Mouse (Mus musculus): ENCODE results near the gene Ankrd44. TPM values are rescaled to one million over a fixed set of nuclear protein-coding genes. Genes with fewer than 3 reads are reported as not detected.

Ankrd44 gene
- polyA plus RNA-seq, 1 experiment from 2014 or later = 16.0 TPM

GRCm38 (mm10) chr1:54855970-54856369 is 70.2 kb downstream of the Ankrd44 start:
- Histone ChIP-seq H3K27ac (ENCODE audit: low read depth) (no peak overlapping the region), H3K27me3 (replicated peaks; ENCODE audit: control insufficient read depth, insufficient read depth, low read length) (no peaks in the 10 kb centered on the region), H3K4me2 (ENCODE audit: low read length) (no peak overlapping the region), H3K9ac (ENCODE audit: low read length) (no peak overlapping the region), H3K4me3 (ENCODE audit: low read depth, low read length) (no peak overlapping the region), H3K36me3 (ENCODE audit: control insufficient read depth, insufficient read depth, low read length) (no peaks in the 10 kb centered on the region), H3K9me3 (ENCODE audit: control insufficient read depth, low read length) (no peaks in the 10 kb centered on the region), H3K4me1 (replicated peaks; ENCODE audit: control insufficient read depth, insufficient read depth, low read length) (no peaks in the 10 kb centered on the region)
- WGBS = 83% methylated on average over 3 of the region's 3 CpGs
- ATAC-seq (replicated peaks; ENCODE audit: low FRiP score, low TSS enrichment, low read depth) = no peak
- DNase-seq (ENCODE audit: low spot score) = no peak

GRCm38 (mm10) chr1:54854388-54854787 is 71.8 kb downstream of the Ankrd44 start:
- Histone ChIP-seq H3K4me2 (ENCODE audit: low read length) (no peak overlapping the region), H3K4me3 (ENCODE audit: low read depth, low read length) (no peak overlapping the region), H3K4me1 (replicated peaks; ENCODE audit: control insufficient read depth, insufficient read depth, low read length) (peaks cover 4% of the 10 kb centered on the region; the same call in 1 of the 2 replicates), H3K27ac (ENCODE audit: low read depth) (no peak overlapping the region), H3K36me3 (ENCODE audit: control insufficient read depth, insufficient read depth, low read length) (no peaks in the 10 kb centered on the region), H3K9me3 (ENCODE audit: control insufficient read depth, low read length) (no peaks in the 10 kb centered on the region), H3K9ac (ENCODE audit: low read length) (no peak overlapping the region), H3K27me3 (replicated peaks; ENCODE audit: control insufficient read depth, insufficient read depth, low read length) (no peaks in the 10 kb centered on the region)
- ATAC-seq (replicated peaks; ENCODE audit: low FRiP score, low TSS enrichment, low read depth) (no peak), DNase-seq (ENCODE audit: low spot score) (no peak)
- 82% methylated on average over 1 of the region's 1 CpGs for WGBS

- no peak for DNase-seq (ENCODE audit: low spot score)
- H3K36me3 ChIP-seq (ENCODE audit: control insufficient read depth, insufficient read depth, low read length) = no peaks in the 10 kb centered on the region
- H3K9me3 ChIP-seq (ENCODE audit: control insufficient read depth, low read length) = no peaks in the 10 kb centered on the region
- no peaks in the 10 kb centered on the region for H3K27me3 ChIP-seq (replicated peaks; ENCODE audit: control insufficient read depth, insufficient read depth, low read length)
- H3K9ac ChIP-seq (ENCODE audit: low read length) = no peak overlapping the region
- WGBS = 76% methylated on average over 11 of the region's 11 CpGs
- peaks cover 4% of the 10 kb centered on the region; the same call in 1 of the 2 replicates for H3K4me1 ChIP-seq (replicated peaks; ENCODE audit: control insufficient read depth, insufficient read depth, low read length)
- H3K4me2 ChIP-seq (ENCODE audit: low read length) = no peak overlapping the region
- no peak overlapping the region for H3K4me3 ChIP-seq (ENCODE audit: low read depth, low read length)
- ATAC-seq (replicated peaks; ENCODE audit: low FRiP score, low TSS enrichment, low read depth) = no peak
- no peak overlapping the region for H3K27ac ChIP-seq (ENCODE audit: low read depth)
These were observed 72.7 kb downstream of the Ankrd44 start for GRCm38 (mm10) chr1:54853311-54854000.

- Histone ChIP-seq H3K27ac (ENCODE audit: low read depth) (no peak overlapping the region), H3K36me3 (ENCODE audit: control insufficient read depth, insufficient read depth, low read length) (no peaks in the 10 kb centered on the region), H3K9me3 (ENCODE audit: control insufficient read depth, low read length) (no peaks in the 10 kb centered on the region), H3K27me3 (replicated peaks; ENCODE audit: control insufficient read depth, insufficient read depth, low read length) (no peaks in the 10 kb centered on the region), H3K4me1 (replicated peaks; ENCODE audit: control insufficient read depth, insufficient read depth, low read length) (peaks cover 4% of the 10 kb centered on the region; the same call in 1 of the 2 replicates), H3K4me3 (ENCODE audit: low read depth, low read length) (no peak overlapping the region), H3K9ac (ENCODE audit: low read length) (no peak overlapping the region), H3K4me2 (ENCODE audit: low read length) (no peak overlapping the region)
- ATAC-seq (replicated peaks; ENCODE audit: low FRiP score, low TSS enrichment, low read depth) = no peak
- WGBS = 57% methylated on average over 9 of the region's 9 CpGs
- no peak for DNase-seq (ENCODE audit: low spot score)
These were observed 74.6 kb downstream of the Ankrd44 start for GRCm38 (mm10) chr1:54851610-54852009.

GRCm38 (mm10) chr1:54850077-54850476 is 76.1 kb downstream of the Ankrd44 start:
- Histone ChIP-seq H3K36me3 (ENCODE audit: control insufficient read depth, insufficient read depth, low read length) (no peaks in the 10 kb centered on the region), H3K9ac (ENCODE audit: low read length) (no peak overlapping the region), H3K4me2 (ENCODE audit: low read length) (no peak overlapping the region), H3K9me3 (ENCODE audit: control insufficient read depth, low read length) (no peaks in the 10 kb centered on the region), H3K27me3 (replicated peaks; ENCODE audit: control insufficient read depth, insufficient read depth, low read length) (no peaks in the 10 kb centered on the region), H3K4me1 (replicated peaks; ENCODE audit: control insufficient read depth, insufficient read depth, low read length) (peaks cover 4% of the 10 kb centered on the region; the same call in 1 of the 2 replicates), H3K4me3 (ENCODE audit: low read depth, low read length) (no peak overlapping the region), H3K27ac (ENCODE audit: low read depth) (no peak overlapping the region)
- ATAC-seq (replicated peaks; ENCODE audit: low FRiP score, low TSS enrichment, low read depth) (no peak), DNase-seq (ENCODE audit: low spot score) (no peak)
- WGBS = 38% methylated on average over 8 of the region's 8 CpGs

- H3K36me3 ChIP-seq (ENCODE audit: control insufficient read depth, insufficient read depth, low read length) = no peaks in the 10 kb centered on the region
- no peaks in the 10 kb centered on the region for H3K9me3 ChIP-seq (ENCODE audit: control insufficient read depth, low read length)
- H3K9ac ChIP-seq (ENCODE audit: low read length) = no peak overlapping the region
- no peaks in the 10 kb centered on the region for H3K27me3 ChIP-seq (replicated peaks; ENCODE audit: control insufficient read depth, insufficient read depth, low read length)
- peaks cover 4% of the 10 kb centered on the region; the same call in 1 of the 2 replicates for H3K4me1 ChIP-seq (replicated peaks; ENCODE audit: control insufficient read depth, insufficient read depth, low read length)
- no peak overlapping the region for H3K4me2 ChIP-seq (ENCODE audit: low read length)
- ATAC-seq (replicated peaks; ENCODE audit: low FRiP score, low TSS enrichment, low read depth) (no peak), DNase-seq (ENCODE audit: low spot score) (no peak)
- WGBS = 84% methylated on average over 1 of the region's 1 CpGs
- no peak overlapping the region for H3K4me3 ChIP-seq (ENCODE audit: low read depth, low read length)
- no peak overlapping the region for H3K27ac ChIP-seq (ENCODE audit: low read depth)
These were observed 78.9 kb downstream of the Ankrd44 start for GRCm38 (mm10) chr1:54847238-54847637.

GRCm38 (mm10) chr1:54846346-54847000 is 79.7 kb downstream of the Ankrd44 start:
- DNase-seq (ENCODE audit: low spot score) (no peak), ATAC-seq (replicated peaks; ENCODE audit: low FRiP score, low TSS enrichment, low read depth) (no peak)
- H3K36me3 ChIP-seq (ENCODE audit: control insufficient read depth, insufficient read depth, low read length) = no peaks in the 10 kb centered on the region
- H3K4me2 ChIP-seq (ENCODE audit: low read length) = no peak overlapping the region
- no peaks in the 10 kb centered on the region for H3K9me3 ChIP-seq (ENCODE audit: control insufficient read depth, low read length)
- 74% methylated on average over 5 of the region's 5 CpGs for WGBS
- H3K4me1 ChIP-seq (replicated peaks; ENCODE audit: control insufficient read depth, insufficient read depth, low read length) = peaks cover 4% of the 10 kb centered on the region; the same call in 1 of the 2 replicates
- H3K4me3 ChIP-seq (ENCODE audit: low read depth, low read length) = no peak overlapping the region
- no peak overlapping the region for H3K27ac ChIP-seq (ENCODE audit: low read depth)
- no peak overlapping the region for H3K9ac ChIP-seq (ENCODE audit: low read length)
- no peaks in the 10 kb centered on the region for H3K27me3 ChIP-seq (replicated peaks; ENCODE audit: control insufficient read depth, insufficient read depth, low read length)

- Histone ChIP-seq H3K36me3 (ENCODE audit: control insufficient read depth, insufficient read depth, low read length) (no peaks in the 10 kb centered on the region), H3K4me3 (ENCODE audit: low read depth, low read length) (no peak overlapping the region), H3K9me3 (ENCODE audit: control insufficient read depth, low read length) (no peaks in the 10 kb centered on the region), H3K27me3 (replicated peaks; ENCODE audit: control insufficient read depth, insufficient read depth, low read length) (no peaks in the 10 kb centered on the region), H3K27ac (ENCODE audit: low read depth) (no peak overlapping the region), H3K9ac (ENCODE audit: low read length) (no peak overlapping the region), H3K4me1 (replicated peaks; ENCODE audit: control insufficient read depth, insufficient read depth, low read length) (no peaks in the 10 kb centered on the region), H3K4me2 (ENCODE audit: low read length) (no peak overlapping the region)
- no peak for ATAC-seq (replicated peaks; ENCODE audit: low FRiP score, low TSS enrichment, low read depth)
- no peak for DNase-seq (ENCODE audit: low spot score)
- 76% methylated on average over 1 of the region's 1 CpGs for WGBS
These were observed 81.8 kb downstream of the Ankrd44 start for GRCm38 (mm10) chr1:54844361-54844760.
